Mouse (Mus musculus): ENCODE data around the gene Slc25a26.

- TF ChIP-seq CTCF (conservative IDR thresholded peaks at IDR 0.05; ENCODE audit: low read length) = no peak
- TF ChIP-seq POU5F1 (IDR thresholded peaks at IDR 0.05; ENCODE audit: borderline replicate concordance, low read length) = no peak
Measured at GRCm38 (mm10) chr6:94625896-94626295, 125.8 kb downstream of the Slc25a26 start.
